Comparison of ENCODE assay signal across 8 mouse cellular contexts in the genomic region with DNA sequence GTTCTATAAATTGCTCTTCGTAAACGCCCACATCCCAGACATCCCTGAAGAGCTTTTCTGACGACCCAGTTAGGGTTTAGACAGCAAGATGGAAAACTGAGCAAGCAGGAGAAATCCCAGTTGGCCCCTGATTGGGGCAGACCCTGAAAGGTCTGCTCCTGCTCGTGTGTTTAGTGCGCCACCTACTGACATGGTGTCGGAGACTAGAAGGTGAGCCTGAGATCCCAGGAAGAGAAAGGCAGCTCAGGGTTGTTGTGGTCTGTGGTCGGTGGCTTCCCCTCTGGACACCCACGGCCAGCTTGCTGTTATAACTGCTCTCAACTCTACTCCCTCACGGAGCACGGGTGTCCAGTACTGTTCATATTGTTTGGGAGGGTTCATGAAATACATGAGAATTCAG. TPM values are rescaled to one million over a fixed set of nuclear protein-coding genes. Genes with fewer than 3 reads are reported as not detected.
DNase-seq lines count a peak whose midpoint lies in the region; ATAC-seq and TF ChIP-seq lines count a peak whose summit lies in the region.

No protein-coding gene starts in this region.

- no peaks in the 10 kb centered on the region for H3K4me1 ChIP-seq in intestine, postnatal 0 days (replicated peaks; ENCODE audit: control insufficient read depth, insufficient read depth, low read length)
- H3K4me1 ChIP-seq in midbrain, embryonic 10.5 days: peaks cover 13% of the 10 kb centered on the region

- no peak overlapping the region for H3K27ac ChIP-seq in intestine, postnatal 0 days (ENCODE audit: low read depth, low read length)
- H3K27ac ChIP-seq in midbrain, embryonic 10.5 days (replicated peaks): no peak overlapping the region

- no peaks in the 10 kb centered on the region for H3K9me3 ChIP-seq in intestine, postnatal 0 days (ENCODE audit: control insufficient read depth)
- no peaks in the 10 kb centered on the region for H3K9me3 ChIP-seq in midbrain, embryonic 10.5 days (replicated peaks)

- intact Hi-C loops in gastrocnemius, postnatal 36 days (cut with DNase I): loop anchor here (10.0 kb wide), 1 partner anchor 365 kb away; the partner anchor contains the start of gene Nepro
- intact Hi-C loops in left cerebral cortex, postnatal 4 days (cut with DNase I): loop anchor here (5.0 kb wide), 2 partner anchors 323 to 348 kb away; partner anchors contain the start of gene Cd200r1

- H3K4me3 ChIP-seq in intestine, postnatal 0 days (ENCODE audit: low read depth, low read length): no peak overlapping the region
- no peak overlapping the region for H3K4me3 ChIP-seq in midbrain, embryonic 10.5 days

- no peak overlapping the region for H3K9ac ChIP-seq in intestine, postnatal 0 days (ENCODE audit: low read depth, low read length)

- DNase-seq in gastrocnemius, postnatal 36 days: peak; percentile 43 to 72
- peak; percentile 82 for DNase-seq in left cerebral cortex, postnatal 4 days
- DNase-seq in midbrain, embryonic 10.5 days (ENCODE audit: low spot score): peak; percentile 69
- DNase-seq in right cerebral cortex, postnatal 4 days: peak; percentile 72

- peak; percentile 94 for TF ChIP-seq CTCF in intestine, postnatal 0 days (IDR thresholded peaks at IDR 0.05; ENCODE audit: low read depth)

- no peaks in the 10 kb centered on the region for H3K27me3 ChIP-seq in intestine, postnatal 0 days (replicated peaks; ENCODE audit: control insufficient read depth, insufficient read depth, low read length)
- no peaks in the 10 kb centered on the region for H3K27me3 ChIP-seq in midbrain, embryonic 10.5 days (ENCODE audit: low read depth, poor library complexity, severe bottlenecking)

- H3K4me2 ChIP-seq in intestine, postnatal 0 days (replicated peaks; ENCODE audit: low read depth): 0 out of 2 replicates have a peak overlapping the region, but pooled peaks have one; percentile 13

- peak; percentile 70 for ATAC-seq in activated CD4-positive, CD25-positive, alpha-beta regulatory T cell, adult 4 months
- ATAC-seq in common myeloid progenitor, adult 5-6 weeks (replicated peaks; ENCODE audit: low read depth, poor library complexity, severe bottlenecking): peak; percentile 99
- ATAC-seq in intestine, postnatal 0 days: no peak
- no peak for ATAC-seq in erythroid progenitor cell, adult 5-6 weeks (replicated peaks; ENCODE audit: low FRiP score, poor library complexity, severe bottlenecking)

- H3K36me3 ChIP-seq in intestine, postnatal 0 days (ENCODE audit: control insufficient read depth, insufficient read depth): no peaks in the 10 kb centered on the region
- no peaks in the 10 kb centered on the region for H3K36me3 ChIP-seq in midbrain, embryonic 10.5 days

- 9% methylated on average over 10 of the region's 10 CpGs for WGBS in intestine, postnatal 0 days
- WGBS in midbrain, embryonic 10.5 days: 15% methylated on average over 10 of the region's 10 CpGs

RNA-seq across cellular contexts. Expression of gene Ccdc80, which starts 3.2 kb away (rescaled TPM):
- polyA plus RNA-seq in activated CD4-positive, CD25-positive, alpha-beta regulatory T cell, adult 4 months (2017; shearing (Covaris generic)): under 1 TPM; 0.45 to 0.73 TPM
- total RNA-seq in common myeloid progenitor, adult 5-6 weeks (2017): 0.39 TPM in 1 of 2 replicates, not detected in the other
- 10 to 100 TPM; 20.0 to 30.0 TPM for total RNA-seq in gastrocnemius, postnatal 36 days (2021)
- 37.2 and 37.7 TPM in 2 replicates for polyA plus RNA-seq in intestine, postnatal 0 days (2015; fragmentation: Nextera tagmentation; extraction: Ambion mirVana)
- 10 to 100 TPM; 12.8 to 14.5 TPM for total RNA-seq in left cerebral cortex, postnatal 4 days (2021)
- polyA plus RNA-seq in midbrain, embryonic 10.5 days (2016; fragmentation: Nextera tagmentation; extraction: Ambion mirVana): 13.0 and 25.2 TPM in 2 replicates
- total RNA-seq in erythroid progenitor cell, adult 5-6 weeks (2015; ENCODE audit: low replicate concordance): 0.36 TPM in 1 of 2 replicates, not detected in the other
- total RNA-seq in erythroid progenitor cell, adult 5-6 weeks (2017; ENCODE audit: low replicate concordance): 0.13 TPM in 1 of 2 replicates, not detected in the other

Comparison
In these comparisons a context has a peak if more than half of its experiments do, and no peak if none do; other contexts are left out.
1. ATAC-seq: peak in activated CD4-positive, CD25-positive, alpha-beta regulatory T cell, adult 4 months (single experiment) and common myeloid progenitor, adult 5-6 weeks (single experiment); none in intestine, postnatal 0 days (single experiment) and erythroid progenitor cell, adult 5-6 weeks (single experiment).
2. Peak in every context shown above with its lines, with median percentiles within 50 percentile points of each other: DNase-seq.